Mouse (Mus musculus): Measurements from ENCODE around the gene Dnmt3l.
A peak's percentile ranks its signal among the peaks of the same experiment; 100 is the strongest.

Gene Dnmt3l

GRCm38 (mm10) chr10:78031987-78032386 is 9.8 kb upstream of the Dnmt3l start:
- DNase-seq (ENCODE audit: low read depth, low spot score): no peak

GRCm38 (mm10) chr10:78037139-78037538 is 4.6 kb upstream of the Dnmt3l start:
- no peak for DNase-seq (ENCODE audit: low read depth, low spot score)

GRCm38 (mm10) chr10:78042096-78042495 is 349 bp downstream of the Dnmt3l start:
- no peak for DNase-seq (ENCODE audit: low read depth, low spot score)

DNA sequence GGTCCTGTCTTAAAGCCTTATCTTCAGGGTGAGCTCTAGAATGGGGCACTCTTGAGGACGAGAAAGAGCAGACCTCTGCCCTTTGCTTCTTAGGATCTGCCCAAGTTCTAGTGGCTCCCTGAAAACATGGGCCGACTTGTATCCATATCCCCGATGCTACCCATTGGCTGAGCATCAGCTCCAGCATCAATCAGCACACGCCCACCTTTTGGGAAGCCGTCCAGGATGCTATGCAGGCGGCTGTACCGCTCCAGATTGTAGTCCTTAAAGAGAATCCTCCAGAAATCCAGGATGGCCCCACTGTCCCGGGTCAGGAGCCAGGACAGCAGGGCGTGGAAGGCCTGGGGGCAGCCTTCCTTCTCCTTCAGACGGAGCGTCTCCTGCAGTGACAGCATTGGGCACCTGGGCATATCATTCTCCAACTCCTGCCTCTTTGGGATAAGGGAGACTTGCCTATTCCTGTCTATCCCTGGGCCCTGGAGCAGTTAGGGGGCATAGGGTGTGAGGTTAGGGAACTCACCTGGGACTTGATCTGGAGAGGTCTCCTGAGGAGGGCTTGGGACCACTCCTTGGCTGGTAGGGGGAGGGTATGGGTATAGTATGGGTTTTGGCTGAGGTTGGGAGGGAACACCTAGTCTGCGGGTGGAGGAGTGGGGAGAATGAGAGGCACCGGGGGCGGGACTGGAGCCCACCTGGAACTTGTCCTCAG is 1.1 kb downstream of the Dnmt3l start:
- no peak for DNase-seq (ENCODE audit: low read depth, low spot score)

DNA sequence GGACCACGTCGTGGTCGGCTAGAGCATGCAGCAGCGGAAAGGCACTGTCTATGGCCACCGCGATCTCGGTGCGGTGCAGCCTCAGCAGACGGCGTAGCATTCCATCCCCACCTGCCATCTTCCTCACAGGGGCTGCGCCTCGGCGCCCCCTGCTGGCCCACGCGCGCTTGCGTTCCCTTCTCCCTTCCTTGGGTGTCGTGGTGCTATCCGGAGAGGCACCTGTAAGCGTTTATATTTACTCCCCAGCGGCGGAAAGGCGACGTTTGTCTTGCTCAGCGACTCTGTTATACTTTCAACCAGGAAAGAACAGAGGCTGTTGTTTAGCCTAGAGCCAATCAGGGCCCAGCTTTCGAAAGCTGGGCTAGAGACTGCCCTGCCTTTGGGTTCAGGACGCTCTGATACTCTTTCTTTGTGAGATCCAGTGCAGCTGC is 1.7 kb downstream of the Dnmt3l start, which contains the start of gene Aire:
Aire (minus strand) TSS at position 205 of the 431 bp plus-strand sequence.
- peak; percentile 73 for DNase-seq (ENCODE audit: low read depth, low spot score)

DNA sequence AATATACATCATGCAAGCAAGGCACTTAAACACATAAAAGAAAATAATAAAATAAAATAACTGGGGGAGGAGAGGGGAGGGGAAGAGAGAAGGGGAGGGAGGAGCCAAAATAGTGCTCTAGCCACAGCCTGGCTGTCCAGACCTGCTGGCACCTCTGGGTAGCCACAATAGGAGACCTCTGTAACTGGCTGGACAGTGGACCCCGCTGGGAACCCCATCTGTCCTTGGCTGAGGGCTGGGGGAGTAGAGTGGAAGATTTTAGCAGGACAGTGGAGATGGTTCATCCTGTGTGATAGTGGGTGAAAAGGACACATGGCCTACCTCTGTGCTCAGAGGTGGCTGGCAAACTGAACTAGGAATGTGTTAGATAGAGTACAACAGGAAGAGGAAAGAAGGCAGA is 2.8 kb downstream of the Dnmt3l start:
- DNase-seq (ENCODE audit: low read depth, low spot score): no peak

DNA sequence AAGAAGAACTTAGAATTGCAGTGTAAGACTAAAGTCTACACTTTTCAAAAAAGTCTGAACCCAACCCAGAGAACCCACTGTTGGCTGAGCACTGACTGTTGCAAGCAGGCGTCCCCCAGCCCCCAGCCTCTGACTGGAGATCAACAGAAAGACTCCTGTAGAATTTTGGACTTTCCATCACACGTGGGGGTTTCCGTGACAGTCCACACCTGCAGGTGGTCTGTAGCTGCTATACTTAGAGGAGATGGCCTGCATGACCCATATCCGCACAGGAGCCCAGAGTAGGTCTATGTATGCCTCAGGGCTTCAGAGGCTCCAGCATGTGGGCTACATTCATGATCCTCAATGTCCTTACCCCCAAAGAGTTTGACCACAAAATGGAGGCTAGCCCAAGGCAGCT is 4.6 kb downstream of the Dnmt3l start:
- DNase-seq (ENCODE audit: low read depth, low spot score): no peak

- no peak for DNase-seq (ENCODE audit: low read depth, low spot score)
These were observed 6.4 kb downstream of the Dnmt3l start for GRCm38 (mm10) chr10:78048061-78048730.

- DNase-seq (ENCODE audit: low read depth, low spot score): no peak
These were observed 7.8 kb downstream of the Dnmt3l start for GRCm38 (mm10) chr10:78049519-78050035.

DNA sequence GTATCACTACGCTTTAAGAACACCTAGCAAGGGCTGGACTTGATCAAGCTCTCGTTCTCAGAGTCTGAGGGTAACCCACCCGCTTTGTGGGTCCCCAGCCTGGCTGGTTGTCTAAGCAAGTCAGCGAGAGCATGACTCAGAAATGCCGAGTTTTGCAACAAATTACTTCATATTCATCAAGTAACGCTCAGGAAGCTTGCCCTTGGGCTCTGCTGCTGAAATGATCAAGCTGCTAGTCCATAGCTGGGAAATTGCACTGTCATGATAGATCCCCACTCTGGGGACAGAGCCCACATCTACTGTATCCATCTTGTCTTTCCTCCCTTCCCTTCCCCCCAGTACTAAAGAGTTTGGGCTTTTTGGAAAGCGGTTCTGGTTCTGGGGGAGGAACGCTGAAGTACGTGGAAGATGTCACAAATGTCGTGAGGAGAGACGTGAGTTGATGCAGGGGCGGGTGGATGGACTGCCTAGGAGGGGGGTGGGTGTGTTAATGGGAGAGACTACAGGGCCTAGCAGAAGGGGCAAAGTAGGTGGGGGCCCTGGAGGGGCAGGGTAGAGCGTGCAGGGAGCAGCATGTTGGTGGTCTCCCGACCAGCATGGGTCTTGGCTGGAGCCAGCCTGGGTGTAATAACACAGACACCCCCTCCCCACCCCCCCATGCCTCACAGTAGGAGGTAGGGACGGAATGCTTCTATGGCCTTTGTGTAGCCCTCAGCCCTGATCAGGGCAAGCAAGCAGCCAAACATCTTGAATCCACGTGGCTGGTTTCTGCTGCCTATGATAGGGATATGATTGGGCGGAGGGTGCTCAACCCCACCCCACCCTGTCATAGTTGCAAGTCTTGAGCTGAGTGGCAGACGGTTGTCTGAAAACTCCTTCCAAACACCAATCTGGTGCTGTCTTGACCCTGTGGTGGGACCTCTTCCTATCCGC is 13.2 kb downstream of the Dnmt3l start:
- no peak for DNase-seq (ENCODE audit: low read depth, low spot score)

- DNase-seq (ENCODE audit: low read depth, low spot score): no peak
These were observed 15.3 kb downstream of the Dnmt3l start for GRCm38 (mm10) chr10:78057056-78057455.

- DNase-seq (ENCODE audit: low read depth, low spot score): no peak
These were observed 21.4 kb downstream of the Dnmt3l start for GRCm38 (mm10) chr10:78063122-78063521.

GRCm38 (mm10) chr10:78067226-78067625 is 25.5 kb downstream of the Dnmt3l start:
- no peak for DNase-seq (ENCODE audit: low read depth, low spot score)

DNA sequence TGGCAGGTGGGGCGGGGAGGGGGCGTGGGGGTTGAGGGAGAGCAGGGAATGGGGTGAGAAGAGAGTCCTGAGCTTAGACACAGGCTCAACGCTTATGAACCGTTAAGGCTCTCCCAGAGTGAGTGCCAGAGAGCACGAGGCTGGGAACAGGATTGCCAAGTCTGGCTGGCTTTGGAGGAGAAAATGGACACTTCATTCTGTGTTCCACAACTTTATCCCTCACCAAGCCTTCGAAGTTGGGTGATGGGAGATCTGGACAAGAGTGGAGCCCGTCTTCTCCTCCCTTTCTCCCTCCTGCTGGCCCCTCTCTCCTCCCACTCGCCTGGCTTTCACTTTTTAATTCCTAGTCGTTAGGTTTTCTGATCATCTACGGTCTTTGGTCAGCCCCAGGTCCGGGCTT is 26.8 kb downstream of the Dnmt3l start:
- no peak for DNase-seq (ENCODE audit: low read depth, low spot score)

DNA sequence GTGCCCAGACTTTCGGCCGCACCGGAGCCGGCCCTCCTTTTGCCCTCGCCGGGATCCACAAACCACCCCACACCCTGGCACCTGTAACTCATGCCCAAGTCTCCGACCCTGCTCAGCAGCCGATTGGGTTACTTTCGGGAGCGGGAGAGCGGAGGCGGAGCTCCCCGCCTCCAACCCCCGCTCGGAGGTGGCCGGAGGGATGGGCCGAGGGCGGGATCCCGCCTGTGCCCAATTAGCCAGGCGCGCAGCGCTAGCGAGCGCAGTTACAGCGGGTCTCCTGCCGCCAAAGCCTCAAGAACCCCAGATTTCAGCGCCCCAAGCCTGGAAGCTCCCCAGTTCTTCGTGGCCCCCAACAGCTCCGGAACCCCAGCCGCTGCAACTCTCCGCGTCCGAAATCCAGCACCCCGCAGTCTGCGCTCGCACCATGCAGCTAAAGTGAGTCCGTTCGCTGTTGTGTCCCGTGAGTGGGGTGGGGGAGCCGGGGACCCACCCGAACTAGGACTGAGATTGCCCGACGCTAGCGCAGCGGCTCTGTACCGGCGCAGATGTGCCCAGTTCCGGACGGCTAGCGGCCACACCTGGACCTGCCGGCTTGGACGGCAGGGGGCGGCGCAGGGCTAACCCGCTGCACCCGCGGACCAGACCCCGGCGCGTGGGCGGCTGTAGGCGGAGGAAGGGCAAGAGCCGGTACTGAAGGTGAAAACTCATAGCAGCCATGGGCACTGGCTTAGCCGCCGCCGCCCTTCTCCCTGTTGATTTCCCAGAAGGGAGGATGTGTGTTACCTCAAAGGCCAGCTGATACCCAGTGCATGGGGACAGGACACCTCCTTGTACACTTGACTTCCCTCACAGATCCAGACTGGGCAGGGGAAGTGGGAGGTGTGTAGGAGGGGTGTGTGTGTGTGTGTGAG is 27.6 kb downstream of the Dnmt3l start, which contains the start of gene Icosl:
Icosl (plus strand) TSS at position 202 of the 911 bp plus-strand sequence.
- peak; percentile 64 for DNase-seq (ENCODE audit: low read depth, low spot score)

GRCm38 (mm10) chr10:78074151-78074550 is 32.4 kb downstream of the Dnmt3l start:
- no peak for DNase-seq (ENCODE audit: low read depth, low spot score)

- no peak for DNase-seq (ENCODE audit: low read depth, low spot score)
These were observed 33.2 kb downstream of the Dnmt3l start for GRCm38 (mm10) chr10:78074977-78075376.

GRCm38 (mm10) chr10:78077862-78078261 is 36.1 kb downstream of the Dnmt3l start:
- DNase-seq (ENCODE audit: low read depth, low spot score): no peak

DNA sequence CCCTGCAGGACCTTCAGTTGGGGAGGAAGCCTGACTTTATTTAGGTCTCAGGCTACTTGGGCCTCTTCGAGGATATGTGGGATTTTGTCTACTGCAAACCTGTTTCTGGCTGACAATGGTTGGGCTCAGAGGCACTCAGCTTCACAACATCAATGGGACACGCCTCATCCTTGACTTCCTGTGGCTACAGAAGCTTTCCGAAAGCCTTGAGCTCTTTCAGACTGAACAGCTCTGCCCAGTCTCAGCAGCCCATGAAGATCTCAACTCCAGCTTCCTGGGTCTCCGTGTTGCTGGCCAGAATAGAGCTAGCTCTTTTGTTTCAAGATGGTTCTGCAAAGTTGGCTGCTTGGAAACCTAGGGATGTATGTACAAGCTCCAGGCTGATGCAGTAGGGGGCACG is 36.5 kb downstream of the Dnmt3l start:
- no peak for DNase-seq (ENCODE audit: low read depth, low spot score)

GRCm38 (mm10) chr10:78079955-78080591 is 38.3 kb downstream of the Dnmt3l start:
- DNase-seq (ENCODE audit: low read depth, low spot score): no peak

Data from WW6 (cell line).